Mouse (Mus musculus) MEL (cell line): ENCODE results near the gene Atf7ip. TPM values are rescaled to one million over a fixed set of nuclear protein-coding genes. Genes with fewer than 3 reads are reported as not detected.
"Not testable (repeated sequence)": the region's sequence is repeated elsewhere in the genome, so short reads cannot be mapped to it uniquely, and the experiment has no call there.

Source experiments
- DNase-seq: peaks from one replicate; pipeline ENCODE4 v3.0.0; 2011; ENCODE audit warnings: low read depth, low spot score
- H3K27ac ChIP-seq: 2 replicates; pipeline ENCODE4 v1.5.1; 2012; ENCODE audit warnings: low read depth, mild to moderate bottlenecking, control low read depth, low read length, moderate library complexity; ENCODE audit not compliant: control insufficient read depth
- H3K27me3 ChIP-seq, 2 experiments: fragments of 150-350 bp in 1 of 2; sonication (generic) in 1 of 2; 2 replicates each; pipeline ENCODE4 v1.6.1; 2012; ENCODE audit warnings: low read length in 2 of 2, mild to moderate bottlenecking in 2 of 2, improper control_type of control experiment in 1 of 2, moderate library complexity in 1 of 2; ENCODE audit not compliant: insufficient read depth in 2 of 2, control insufficient read depth in 1 of 2
- H3K36me3 ChIP-seq, 2 experiments: 2 replicates each; pipeline ENCODE4 v1.6.1; 2012 to 2014; ENCODE audit warnings: low read length in 2 of 2, improper control_type of control experiment in 1 of 2, inconsistent platforms in 1 of 2, mild to moderate bottlenecking in 1 of 2; ENCODE audit not compliant: insufficient read depth in 2 of 2, control insufficient read depth in 1 of 2
- H3K4me1 ChIP-seq, 2 experiments: fragments of 150-350 bp in 1 of 2; sonication (generic) in 1 of 2; 2 replicates each; pipeline ENCODE4 v1.6.1; 2012; ENCODE audit warnings: low read length in 2 of 2, improper control_type of control experiment in 1 of 2, mild to moderate bottlenecking in 1 of 2; ENCODE audit not compliant: insufficient read depth in 2 of 2, control insufficient read depth in 1 of 2
- H3K4me3 ChIP-seq, 2 experiments: fragments of 150-350 bp in 1 of 2; sonication (generic) in 1 of 2; 2 replicates each; pipeline ENCODE4 v1.5.1; 2012; ENCODE audit warnings: low read depth in 2 of 2, low read length in 2 of 2, mild to moderate bottlenecking in 2 of 2, moderate library complexity in 2 of 2, control low read depth in 1 of 2, improper control_type of control experiment in 1 of 2; ENCODE audit not compliant: control insufficient read depth in 1 of 2, insufficient read depth in 1 of 2
- H3K79me2 ChIP-seq: 2 replicates; pipeline ENCODE4 v1.6.1; 2012; ENCODE audit warnings: mild to moderate bottlenecking, low read length, moderate library complexity; ENCODE audit not compliant: control insufficient read depth, poor library complexity, insufficient read depth
- H3K9ac ChIP-seq: 2 replicates; pipeline ENCODE4 v1.6.1; 2012; ENCODE audit warnings: low read depth, mild to moderate bottlenecking, control low read depth, low read length, moderate library complexity; ENCODE audit not compliant: control insufficient read depth, poor library complexity, severe bottlenecking
- H3K9me3 ChIP-seq: fragments of 150-350 bp; sonication (generic); replicated peaks from 2 replicates; pipeline ENCODE4 v1.6.1; 2012; ENCODE audit warnings: mild to moderate bottlenecking, low read length, improper control_type of control experiment, moderate library complexity; ENCODE audit not compliant: insufficient read depth
- CHD1 ChIP-seq: IDR thresholded peaks from 2 replicates; pipeline ENCODE4 v1.6.1; 2012; ENCODE audit warnings: low read depth, mild to moderate bottlenecking, inconsistent platforms, low read length, improper control_type of control experiment
- CHD2 ChIP-seq: IDR thresholded peaks from 2 replicates; pipeline ENCODE4 v1.6.1; 2011; ENCODE audit warnings: low read length, improper control_type of control experiment
- ETS1 ChIP-seq: IDR thresholded peaks from 2 replicates; pipeline ENCODE4 v1.6.1; 2012; ENCODE audit warnings: low read depth, mild to moderate bottlenecking, inconsistent platforms, low read length, improper control_type of control experiment, moderate library complexity
- HCFC1 ChIP-seq: IDR thresholded peaks from 2 replicates; pipeline ENCODE4 v1.6.1; 2012; ENCODE audit warnings: low read depth, mild to moderate bottlenecking, inconsistent platforms, low read length, improper control_type of control experiment, moderate library complexity
- MAX ChIP-seq: IDR thresholded peaks from 2 replicates; pipeline ENCODE4 v1.6.1; 2011; ENCODE audit warnings: low read length, improper control_type of control experiment
- MXI1 ChIP-seq: IDR thresholded peaks from 2 replicates; pipeline ENCODE4 v1.6.1; 2011; ENCODE audit warnings: mild to moderate bottlenecking, low read depth, low read length, improper control_type of control experiment
- NRF1 ChIP-seq: IDR thresholded peaks from 2 replicates; pipeline ENCODE4 v1.6.1; 2014; ENCODE audit warnings: low read depth, mild to moderate bottlenecking, inconsistent platforms, low read length, improper control_type of control experiment, moderate library complexity; ENCODE audit not compliant: poor library complexity, insufficient read depth, severe bottlenecking
- RAD21 ChIP-seq: IDR thresholded peaks from 2 replicates; pipeline ENCODE4 v1.6.1; 2011; ENCODE audit warnings: mild to moderate bottlenecking, low read depth, low read length, improper control_type of control experiment
- SMC3 ChIP-seq: IDR thresholded peaks from 2 replicates; pipeline ENCODE4 v1.6.1; 2011; ENCODE audit warnings: low read depth, low read length, improper control_type of control experiment
- TAL1 ChIP-seq: IDR thresholded peaks from 2 replicates; pipeline ENCODE4 v1.6.1; 2012; ENCODE audit warnings: mild to moderate bottlenecking, inconsistent platforms, low read length, moderate library complexity, mixed read lengths
- TBP ChIP-seq: IDR thresholded peaks from 2 replicates; pipeline ENCODE4 v1.8.0; 2011; ENCODE audit warnings: low read depth, low read length, improper control_type of control experiment
- TCF12 ChIP-seq: IDR thresholded peaks from 2 replicates; pipeline ENCODE4 v1.6.1; 2014; ENCODE audit warnings: low read depth, mild to moderate bottlenecking, inconsistent platforms, low read length, improper control_type of control experiment, moderate library complexity
- UBTF ChIP-seq: IDR thresholded peaks from 2 replicates; pipeline ENCODE4 v1.6.1; 2012; ENCODE audit warnings: low read depth, mild to moderate bottlenecking, inconsistent platforms, low read length, improper control_type of control experiment, moderate library complexity, borderline replicate concordance; ENCODE audit not compliant: insufficient read depth
- ZKSCAN1 ChIP-seq: IDR thresholded peaks from 2 replicates; pipeline ENCODE4 v1.6.1; 2012; ENCODE audit warnings: low read depth, mild to moderate bottlenecking, inconsistent platforms, low read length, improper control_type of control experiment, moderate library complexity
- polyA plus RNA-seq, 2 experiments: library from polyadenylated mRNA; stranded (reverse) in 1 of 2; unstranded in 1 of 2; fragments of >175 nt in 1 of 2; fragments of >200 nt in 1 of 2; gene quantifications; 2 replicates each; pipeline versions ENCODE4 v1.2.1 to v1.2.4; 2012; ENCODE audit warnings: low replicate concordance in 2 of 2, low read depth in 1 of 2; ENCODE audit not compliant: insufficient read length in 2 of 2, insufficient read depth in 1 of 2, missing spikeins in 1 of 2
- total RNA-seq: library from RNA; depleted of rRNA; stranded (reverse); fragments of 300-350 nt; gene quantifications from 2 replicates; pipeline ENCODE4 v1.2.3, GENCODE M21; 2012; rRNA removed

Gene Atf7ip
- total RNA-seq (7.3 and 10.7 TPM in 2 replicates), polyA plus RNA-seq (10 to 100 TPM; 24.6 to 56.1 TPM)

- not testable (repeated sequence) for H3K27me3 ChIP-seq, H3K36me3 ChIP-seq, DNase-seq, H3K79me2 ChIP-seq, H3K9me3 ChIP-seq, H3K4me3 ChIP-seq, H3K9ac ChIP-seq, H3K4me1 ChIP-seq, H3K27ac ChIP-seq
Observed at GRCm38 (mm10) chr6:136505867-136506266, at the start of gene Atf7ip. Atf7ip (plus strand) TSS chr6:136506167.

GRCm38 (mm10) chr6:136456302-136456701, 49.7 kb upstream of the Atf7ip start:
- no peak for DNase-seq
- no peak overlapping the region for H3K4me3 ChIP-seq
- H3K4me1 ChIP-seq: no peaks in the 10 kb centered on the region; a peak in 2 of 4 replicates
- no peak overlapping the region for H3K9ac ChIP-seq
- no peaks in the 10 kb centered on the region for H3K27me3 ChIP-seq
- no peak overlapping the region for H3K27ac ChIP-seq
- H3K36me3 ChIP-seq: no peaks in the 10 kb centered on the region
- TF ChIP-seq NRF1 (no peak), TCF12 (no peak), CHD1 (no peak), HCFC1 (no peak), SMC3 (no peak), MXI1 (no peak), TAL1 (no peak), UBTF (no peak), TBP (no peak), MAX (no peak), CHD2 (no peak), ETS1 (no peak), RAD21 (no peak)
- no peaks in the 10 kb centered on the region for H3K9me3 ChIP-seq
- no peaks in the 10 kb centered on the region for H3K79me2 ChIP-seq

DNA sequence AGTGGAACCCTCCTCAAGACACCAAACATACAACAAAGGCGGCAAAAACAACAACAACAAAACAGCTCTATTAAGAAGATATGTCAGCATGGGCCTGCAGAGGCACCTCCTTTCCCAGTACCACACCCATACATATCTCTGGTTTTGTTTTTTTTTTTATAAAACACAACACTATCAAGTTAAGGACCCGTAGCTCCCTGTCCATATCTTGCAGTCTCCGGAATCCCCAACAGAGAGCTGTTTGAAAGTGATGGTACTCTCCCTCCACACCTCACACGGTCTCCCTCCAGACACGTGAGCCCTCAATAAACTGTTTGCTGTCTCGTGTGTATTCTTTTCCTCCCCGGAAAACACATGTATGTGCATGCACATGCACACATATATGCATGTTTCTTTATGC, 46.8 kb upstream of the Atf7ip start:
- H3K27me3 ChIP-seq: no peaks in the 10 kb centered on the region
- no peaks in the 10 kb centered on the region for H3K36me3 ChIP-seq
- H3K4me1 ChIP-seq: no peaks in the 10 kb centered on the region
- no peak overlapping the region for H3K27ac ChIP-seq
- H3K79me2 ChIP-seq: no peaks in the 10 kb centered on the region
- no peaks in the 10 kb centered on the region for H3K9me3 ChIP-seq
- no peak for TF ChIP-seq HCFC1
- no peak for TF ChIP-seq ZKSCAN1
- H3K9ac ChIP-seq: no peak overlapping the region
- H3K4me3 ChIP-seq: no peak overlapping the region
- DNase-seq: no peak
